In the genomic region with DNA sequence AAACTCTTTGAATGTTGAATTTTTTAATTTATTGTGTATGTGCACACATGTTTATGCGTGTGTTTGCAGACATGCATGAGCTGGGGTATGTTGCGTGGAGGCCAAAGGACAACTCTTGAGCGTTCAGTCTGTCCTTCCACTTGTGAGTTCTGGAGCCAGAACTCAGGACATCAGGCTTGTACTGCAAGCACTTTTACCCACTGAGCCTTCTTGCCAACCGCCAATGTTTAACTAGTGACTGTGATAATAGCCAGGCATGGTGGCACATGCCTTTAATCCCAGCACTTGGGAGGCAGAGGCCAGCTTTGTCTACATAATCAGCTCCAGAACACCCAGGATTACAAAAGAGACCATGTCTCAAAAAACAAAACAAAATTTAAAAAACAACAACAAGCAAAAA, we compare ENCODE assay signal across 14 mouse cellular contexts. TPM values are rescaled to one million over a fixed set of nuclear protein-coding genes. Genes with fewer than 3 reads are reported as not detected.
"Had no signal": no experiment of that assay in that cellular context is flagged by ENCODE, and none has a peak within 500 bp of the region (broad histone marks: within the 10 kb centered on the region; RNA-seq: fewer than 3 reads in every experiment).

No protein-coding gene starts in this region.

- H3K9me3 ChIP-seq: limb, embryonic 12.5 days; midbrain, embryonic 12.5 days; neural tube, embryonic 13.5 days had no signal

- DNase-seq: retina, postnatal 1 day; right cerebral cortex, postnatal 4 days; spleen, adult 18-20 months; thymus, adult 18-20 months; thymus, postnatal 14 days had no signal

- H3K4me1 ChIP-seq: limb, embryonic 12.5 days; midbrain, embryonic 12.5 days; neural tube, embryonic 13.5 days had no signal

- H3K9ac ChIP-seq: limb, embryonic 12.5 days; midbrain, embryonic 12.5 days; neural tube, embryonic 13.5 days had no signal

- H3K4me2 ChIP-seq: limb, embryonic 12.5 days; liver, embryonic 11.5 days; midbrain, embryonic 12.5 days; neural tube, embryonic 13.5 days had no signal

- ATAC-seq: hindbrain, embryonic 16.5 days; inflammation-experienced regulatory T-cells, adult 6 months; intestine, postnatal 0 days; midbrain, embryonic 16.5 days had no signal

- H3K4me3 ChIP-seq: limb, embryonic 12.5 days; midbrain, embryonic 12.5 days; neural tube, embryonic 13.5 days had no signal

- H3K27ac ChIP-seq: limb, embryonic 12.5 days; midbrain, embryonic 12.5 days; neural tube, embryonic 13.5 days had no signal

- H3K27me3 ChIP-seq: limb, embryonic 12.5 days; midbrain, embryonic 12.5 days; neural tube, embryonic 13.5 days had no signal

- H3K36me3 ChIP-seq: midbrain, embryonic 12.5 days had no signal

RNA-seq across cellular contexts. Expression of a gene that starts 38.6 kb away (rescaled TPM):
- polyA plus RNA-seq: inflammation-experienced regulatory T-cells, adult 6 months; liver, embryonic 11.5 days; liver, embryonic 16.5 days had no signal
